ENCODE assay signal across 10 mouse cellular contexts in the genomic region with DNA sequence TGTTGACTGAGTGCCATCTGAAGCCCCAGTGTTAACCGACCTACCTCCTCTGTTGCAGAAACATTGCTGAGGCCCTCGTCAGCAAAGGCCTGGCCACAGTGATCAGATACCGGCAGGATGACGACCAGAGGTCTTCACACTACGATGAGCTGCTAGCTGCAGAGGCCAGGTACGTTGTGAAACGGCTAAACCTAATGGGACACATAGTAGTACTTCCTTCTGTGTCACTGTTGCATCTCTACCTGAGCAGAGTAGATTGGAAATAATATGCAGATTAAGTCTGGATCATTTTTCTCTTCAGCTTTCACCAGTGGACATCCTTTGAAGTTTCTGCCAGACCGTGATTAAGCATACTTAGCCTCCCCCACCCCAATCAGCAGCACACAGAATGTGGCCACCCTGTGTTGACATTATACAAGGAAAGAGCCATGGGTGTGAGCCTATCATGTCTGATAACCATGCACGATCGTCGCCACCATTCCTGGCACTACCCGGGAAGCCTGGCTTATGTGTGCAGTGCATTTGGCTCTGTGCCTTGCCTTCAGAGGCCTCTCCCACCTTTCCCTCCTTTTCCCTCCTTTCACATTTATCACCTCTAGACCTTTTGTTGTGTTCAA.
A peak's percentile ranks its signal among the peaks of the same experiment; 100 is the strongest.
DNase-seq lines count a peak whose midpoint lies in the region; ATAC-seq and TF ChIP-seq lines count a peak whose summit lies in the region.
"Had no signal": no experiment of that assay in that cellular context is flagged by ENCODE, and none has a peak within 500 bp of the region (broad histone marks: within the 10 kb centered on the region; RNA-seq: fewer than 3 reads in every experiment).

No protein-coding gene starts in this region.

- no peak overlapping the region for H3K4me3 ChIP-seq in forebrain, embryonic 16.5 days (replicated peaks; ENCODE audit: low read length)
- H3K4me3 ChIP-seq in forebrain, postnatal 0 days (ENCODE audit: low read depth, low read length), result no peak overlapping the region
- no peak overlapping the region for H3K4me3 ChIP-seq in thymus, adult 2 months (ENCODE audit: control insufficient read depth, insufficient read depth, low read length)
- no peak overlapping the region for H3K4me3 ChIP-seq in stomach, embryonic 16.5 days (replicated peaks; ENCODE audit: low read length)

- ATAC-seq in forebrain, embryonic 16.5 days, result peak; percentile 41; the same call in 1 of the 2 replicates
- no peak for ATAC-seq in forebrain, postnatal 0 days
- ATAC-seq in stomach, embryonic 16.5 days (ENCODE audit: insufficient read depth, low FRiP score), result peak; percentile 82

- H3K4me2 ChIP-seq in forebrain, embryonic 16.5 days (ENCODE audit: low read length), result no peak overlapping the region
- no peak overlapping the region for H3K4me2 ChIP-seq in forebrain, postnatal 0 days (ENCODE audit: low read depth)
- H3K4me2 ChIP-seq in stomach, embryonic 16.5 days (ENCODE audit: low read depth, low read length), result no peak overlapping the region
- H3K4me2 ChIP-seq: midbrain, embryonic 11.5 days had no signal

- H3K27me3 ChIP-seq in forebrain, embryonic 16.5 days (replicated peaks; ENCODE audit: control insufficient read depth, insufficient read depth, low read length), result no peaks in the 10 kb centered on the region
- no peaks in the 10 kb centered on the region for H3K27me3 ChIP-seq in forebrain, postnatal 0 days (ENCODE audit: insufficient read depth, low read length)
- H3K27me3 ChIP-seq in thymus, adult 2 months (ENCODE audit: control insufficient read depth, insufficient read depth, low read length), result no peaks in the 10 kb centered on the region
- no peaks in the 10 kb centered on the region for H3K27me3 ChIP-seq in stomach, embryonic 16.5 days (ENCODE audit: control insufficient read depth, insufficient read depth, low read length)

- no peak for TF ChIP-seq CTCF in forebrain, postnatal 0 days (IDR thresholded peaks at IDR 0.05; ENCODE audit: low read depth)
- TF ChIP-seq CTCF in thymus, adult 2 months (IDR thresholded peaks at IDR 0.05; ENCODE audit: borderline replicate concordance, control insufficient read depth, extremely low read depth, insufficient read depth, low read length, poor library complexity), result no peak

- no peak overlapping the region for H3K27ac ChIP-seq in forebrain, embryonic 16.5 days (ENCODE audit: low read length)
- H3K27ac ChIP-seq in forebrain, postnatal 0 days (ENCODE audit: low read depth, low read length), result no peak overlapping the region
- peak overlapping the region; percentile 79; the same call in 1 of the 2 replicates for H3K27ac ChIP-seq in thymus, adult 2 months (ENCODE audit: control insufficient read depth, insufficient read depth, low read length)
- H3K27ac ChIP-seq in stomach, embryonic 16.5 days (ENCODE audit: low read length), result peak overlapping the region; percentile 36; the same call in 1 of the 2 replicates

- WGBS in forebrain, embryonic 16.5 days, result 67% methylated on average over 12 of the region's 12 CpGs
- 60% methylated on average over 12 of the region's 12 CpGs for WGBS in forebrain, postnatal 0 days
- 91% methylated on average over 12 of the region's 12 CpGs for WGBS in thymus, adult 2 months
- 38% methylated on average over 12 of the region's 12 CpGs for WGBS in stomach, embryonic 16.5 days

- no peak for DNase-seq in forebrain, postnatal 0 days
- no peak for DNase-seq in thymus, adult 2 months
- no peak for DNase-seq in thymus, adult 18-20 months
- peak; percentile 41 for DNase-seq in heart, postnatal 4 days
- no peak for DNase-seq in thymus, postnatal 4 days
- DNase-seq in kidney, postnatal 4 days, result no peak
- DNase-seq: right cerebral cortex, postnatal 25 days had no signal

- H3K9me3 ChIP-seq in forebrain, embryonic 16.5 days (ENCODE audit: control insufficient read depth, low read length), result no peaks in the 10 kb centered on the region
- H3K9me3 ChIP-seq in forebrain, postnatal 0 days (ENCODE audit: low read length), result no peaks in the 10 kb centered on the region
- H3K9me3 ChIP-seq in stomach, embryonic 16.5 days (replicated peaks; ENCODE audit: control insufficient read depth, low read length), result no peaks in the 10 kb centered on the region

- H3K4me1 ChIP-seq in forebrain, embryonic 16.5 days (replicated peaks; ENCODE audit: control insufficient read depth, insufficient read depth, low read length), result peaks cover 29% of the 10 kb centered on the region
- H3K4me1 ChIP-seq in forebrain, postnatal 0 days (ENCODE audit: insufficient read depth), result peaks cover 18% of the 10 kb centered on the region
- 0 out of 2 replicates have a peak, but pooled peaks cover 3% of the 10 kb centered on the region for H3K4me1 ChIP-seq in thymus, adult 2 months (replicated peaks; ENCODE audit: control insufficient read depth, insufficient read depth, low read length)
- peaks cover 27% of the 10 kb centered on the region for H3K4me1 ChIP-seq in stomach, embryonic 16.5 days (ENCODE audit: control insufficient read depth, insufficient read depth, low read length)

- H3K36me3 ChIP-seq in forebrain, embryonic 16.5 days (ENCODE audit: control insufficient read depth, insufficient read depth), result no peaks in the 10 kb centered on the region
- no peaks in the 10 kb centered on the region for H3K36me3 ChIP-seq in forebrain, postnatal 0 days (ENCODE audit: insufficient read depth)
- H3K36me3 ChIP-seq in thymus, adult 2 months (ENCODE audit: control insufficient read depth, insufficient read depth, low read length), result no peaks in the 10 kb centered on the region
- no peaks in the 10 kb centered on the region for H3K36me3 ChIP-seq in stomach, embryonic 16.5 days (ENCODE audit: control insufficient read depth, insufficient read depth, low read length)

- H3K9ac ChIP-seq in forebrain, embryonic 16.5 days (replicated peaks; ENCODE audit: low read depth, low read length), result no peak overlapping the region
- H3K9ac ChIP-seq in forebrain, postnatal 0 days, result no peak overlapping the region
- H3K9ac ChIP-seq in stomach, embryonic 16.5 days (ENCODE audit: low read length), result no peak overlapping the region

- no peak for TF ChIP-seq POLR2A in thymus, adult 2 months (IDR thresholded peaks at IDR 0.05; ENCODE audit: control insufficient read depth, extremely low read depth, insufficient read depth, low read length, poor library complexity)

Comparison
In these comparisons a context has a peak if more than half of its experiments do, and no peak if none do; other contexts are left out.
1. H3K27ac ChIP-seq: peak in thymus, adult 2 months (single experiment) and stomach, embryonic 16.5 days (single experiment); none in forebrain, embryonic 16.5 days (single experiment) and forebrain, postnatal 0 days (single experiment).